10 mouse cellular contexts compared by ENCODE assay signal in genomic region chr7:19368380-19368779, GRCm38 (mm10). TPM values are rescaled to one million over a fixed set of nuclear protein-coding genes. Genes with fewer than 3 reads are reported as not detected.
DNase-seq lines count a peak whose midpoint lies in the region; ATAC-seq and TF ChIP-seq lines count a peak whose summit lies in the region.
"Had no signal": no experiment of that assay in that cellular context is flagged by ENCODE, and none has a peak within 500 bp of the region (broad histone marks: within the 10 kb centered on the region; RNA-seq: fewer than 3 reads in every experiment).

No protein-coding gene starts in this region.

- intact Hi-C loops in gastrocnemius, adult 2 months (cut with DNase I), result no loop called here

- no peak overlapping the region for H3K4me3 ChIP-seq in gastrocnemius, adult 2 months
- no peak overlapping the region for H3K4me3 ChIP-seq in embryonic facial prominence, embryonic 11.5 days (ENCODE audit: low read depth, low read length)
- no peak overlapping the region for H3K4me3 ChIP-seq in liver, embryonic 11.5 days (ENCODE audit: low read depth, low read length)
- H3K4me3 ChIP-seq: hindbrain, embryonic 15.5 days had no signal

- no peak for TF ChIP-seq CTCF in gastrocnemius, adult 2 months (IDR thresholded peaks at IDR 0.05)

- no peak overlapping the region for H3K27ac ChIP-seq in gastrocnemius, adult 2 months
- no peak overlapping the region for H3K27ac ChIP-seq in embryonic facial prominence, embryonic 11.5 days (replicated peaks; ENCODE audit: low read depth, low read length)
- no peak overlapping the region for H3K27ac ChIP-seq in liver, embryonic 11.5 days (ENCODE audit: low read depth, low read length)
- H3K27ac ChIP-seq: hindbrain, embryonic 15.5 days had no signal

- DNase-seq in gastrocnemius, postnatal 10 days, result peak; percentile 45
- DNase-seq in gastrocnemius, adult 2 months, result no peak
- DNase-seq in Muller cell, postnatal 12 days (ENCODE audit: inconsistent ontology term), result peak; percentile 78
- peak; percentile 48 for DNase-seq in embryonic facial prominence, embryonic 11.5 days (ENCODE audit: low spot score)
- DNase-seq in liver, embryonic 11.5 days (ENCODE audit: low spot score), result peak; percentile 60
- DNase-seq in adipocyte (ENCODE audit: low spot score), result no peak
- DNase-seq in cerebellum, adult 11 months, result no peak
- no peak for DNase-seq in spleen, postnatal 4 days (ENCODE audit: low spot score in 2 of 2)
- DNase-seq: cerebellum, adult 9-10 months had no signal

- no peak for ATAC-seq in embryonic facial prominence, embryonic 11.5 days (replicated peaks; ENCODE audit: insufficient number of reproducible peaks, low FRiP score, low TSS enrichment, low read depth)
- ATAC-seq in liver, embryonic 11.5 days (replicated peaks; ENCODE audit: low FRiP score), result no peak

- no peaks in the 10 kb centered on the region for H3K36me3 ChIP-seq in embryonic facial prominence, embryonic 11.5 days (replicated peaks; ENCODE audit: control insufficient read depth, insufficient read depth, low read depth, low read length)
- H3K36me3 ChIP-seq in liver, embryonic 11.5 days (ENCODE audit: control insufficient read depth, insufficient read depth, low read length), result 0 out of 2 replicates have a peak, but pooled peaks cover 2% of the 10 kb centered on the region
- H3K36me3 ChIP-seq: hindbrain, embryonic 15.5 days had no signal

- H3K9ac ChIP-seq in embryonic facial prominence, embryonic 11.5 days (replicated peaks; ENCODE audit: low read length), result no peak overlapping the region
- H3K9ac ChIP-seq in liver, embryonic 11.5 days (ENCODE audit: low read depth, low read length), result no peak overlapping the region
- H3K9ac ChIP-seq: hindbrain, embryonic 15.5 days had no signal

- H3K4me2 ChIP-seq in embryonic facial prominence, embryonic 11.5 days (ENCODE audit: low read depth, low read length), result no peak overlapping the region; the same call in 1 of the 2 replicates
- no peak overlapping the region for H3K4me2 ChIP-seq in liver, embryonic 11.5 days
- H3K4me2 ChIP-seq: hindbrain, embryonic 15.5 days had no signal

- peaks cover 2% of the 10 kb centered on the region; the same call in 1 of the 2 replicates for H3K27me3 ChIP-seq in embryonic facial prominence, embryonic 11.5 days (ENCODE audit: control insufficient read depth, insufficient read depth, low read length)
- H3K27me3 ChIP-seq in liver, embryonic 11.5 days (replicated peaks; ENCODE audit: control insufficient read depth, insufficient read depth, low read length), result peaks cover 14% of the 10 kb centered on the region

- H3K4me1 ChIP-seq in embryonic facial prominence, embryonic 11.5 days (ENCODE audit: control insufficient read depth, insufficient read depth, low read length), result 0 out of 2 replicates have a peak, but pooled peaks cover 3% of the 10 kb centered on the region
- peaks cover 7% of the 10 kb centered on the region; the same call in 1 of the 2 replicates for H3K4me1 ChIP-seq in liver, embryonic 11.5 days (replicated peaks; ENCODE audit: control insufficient read depth, insufficient read depth, low read length)

- no peaks in the 10 kb centered on the region for H3K9me3 ChIP-seq in embryonic facial prominence, embryonic 11.5 days (replicated peaks; ENCODE audit: control insufficient read depth, low read length)
- H3K9me3 ChIP-seq in liver, embryonic 11.5 days (ENCODE audit: control insufficient read depth, low read length), result no peaks in the 10 kb centered on the region
- H3K9me3 ChIP-seq: hindbrain, embryonic 15.5 days had no signal

- 19% methylated on average over 16 of the region's 16 CpGs for WGBS in embryonic facial prominence, embryonic 11.5 days
- 18% methylated on average over 16 of the region's 16 CpGs for WGBS in liver, embryonic 11.5 days

RNA-seq across cellular contexts. Expression of gene Ppp1r13l, which starts 8.8 kb away (rescaled TPM):
- 1 to 10 TPM; 2.7 to 2.8 TPM for total RNA-seq in gastrocnemius, postnatal 10 days (2021)
- total RNA-seq in gastrocnemius, adult 2 months (2021), result 1 to 10 TPM; 2.1 to 4.9 TPM
- 4.7 and 5.2 TPM in 2 replicates for polyA plus RNA-seq in embryonic facial prominence, embryonic 11.5 days (2014; fragmentation: Nextera tagmentation; extraction: Ambion mirVana)
- polyA plus RNA-seq in liver, embryonic 11.5 days (2014; fragmentation: Nextera tagmentation; extraction: Ambion mirVana), result 3.9 and 4.2 TPM in 2 replicates

RNA-seq across cellular contexts. Expression of gene Cd3eap, which starts 9.1 kb away (rescaled TPM):
- 1 to 10 TPM; 7.8 to 9.8 TPM for total RNA-seq in gastrocnemius, postnatal 10 days (2021)
- 10 to 100 TPM; 11.4 to 11.5 TPM for total RNA-seq in gastrocnemius, adult 2 months (2021)
- polyA plus RNA-seq in embryonic facial prominence, embryonic 11.5 days (2014; fragmentation: Nextera tagmentation; extraction: Ambion mirVana), result 20.1 and 21.5 TPM in 2 replicates
- 28.7 and 30.2 TPM in 2 replicates for polyA plus RNA-seq in liver, embryonic 11.5 days (2014; fragmentation: Nextera tagmentation; extraction: Ambion mirVana)

RNA-seq across cellular contexts. Expression of gene Ercc2, which starts 13.4 kb away (rescaled TPM):
- 1 to 10 TPM; 7.7 to 9.7 TPM for total RNA-seq in gastrocnemius, postnatal 10 days (2021)
- 10 to 100 TPM in 1 of 2 experiments, 1 to 10 TPM in 1; 8.5 to 10.7 TPM for total RNA-seq in gastrocnemius, adult 2 months (2021)
- polyA plus RNA-seq in embryonic facial prominence, embryonic 11.5 days (2014; fragmentation: Nextera tagmentation; extraction: Ambion mirVana), result 7.1 and 8.2 TPM in 2 replicates
- 14.0 and 15.6 TPM in 2 replicates for polyA plus RNA-seq in liver, embryonic 11.5 days (2014; fragmentation: Nextera tagmentation; extraction: Ambion mirVana)

RNA-seq across cellular contexts. Expression of gene Ercc1, which starts 23.8 kb away (rescaled TPM):
- total RNA-seq in gastrocnemius, postnatal 10 days (2021), result 10 to 100 TPM; 31.9 to 35.9 TPM
- 10 to 100 TPM; 28.1 to 30.4 TPM for total RNA-seq in gastrocnemius, adult 2 months (2021)
- 87.1 and 94.5 TPM in 2 replicates for polyA plus RNA-seq in embryonic facial prominence, embryonic 11.5 days (2014; fragmentation: Nextera tagmentation; extraction: Ambion mirVana)
- polyA plus RNA-seq in liver, embryonic 11.5 days (2014; fragmentation: Nextera tagmentation; extraction: Ambion mirVana), result 46.4 and 46.8 TPM in 2 replicates

RNA-seq across cellular contexts. Expression of gene Klc3, which starts 35.5 kb away (rescaled TPM):
- total RNA-seq in gastrocnemius, postnatal 10 days (2021), result under 1 TPM; 0.12 to 0.18 TPM
- under 1 TPM; 0.18 to 0.39 TPM for total RNA-seq in gastrocnemius, adult 2 months (2021)
- polyA plus RNA-seq in embryonic facial prominence, embryonic 11.5 days (2014; fragmentation: Nextera tagmentation; extraction: Ambion mirVana), result 3.9 and 5.6 TPM in 2 replicates
- polyA plus RNA-seq in liver, embryonic 11.5 days (2014; fragmentation: Nextera tagmentation; extraction: Ambion mirVana), result 0.71 and 0.99 TPM in 2 replicates

Comparison
In these comparisons a context has a peak if more than half of its experiments do, and no peak if none do; other contexts are left out.
1. DNase-seq: peak in gastrocnemius, postnatal 10 days (single experiment), Muller cell, postnatal 12 days (single experiment), embryonic facial prominence, embryonic 11.5 days (single experiment) and liver, embryonic 11.5 days (single experiment); none in gastrocnemius, adult 2 months (single experiment), adipocyte (single experiment), cerebellum, adult 11 months (single experiment) and spleen, postnatal 4 days (0 of 2).